In genomic region chr19:5801432-5801964, GRCm38 (mm10) we compare ENCODE assay signal across 8 mouse cellular contexts. TPM values are rescaled to one million over a fixed set of nuclear protein-coding genes. Genes with fewer than 3 reads are reported as not detected.
DNase-seq lines count a peak whose midpoint lies in the region; ATAC-seq and TF ChIP-seq lines count a peak whose summit lies in the region.

No protein-coding gene starts in this region.

- WGBS in heart, postnatal 0 days = 0% methylated on average over 3 of the region's 3 CpGs
- 9% methylated on average over 3 of the region's 3 CpGs for WGBS in hindbrain, embryonic 10.5 days
- 7% methylated on average over 3 of the region's 3 CpGs for WGBS in midbrain, embryonic 13.5 days

- H3K4me1 ChIP-seq in heart, postnatal 0 days (ENCODE audit: control insufficient read depth, insufficient read depth) = peaks cover 31% of the 10 kb centered on the region
- peaks cover 48% of the 10 kb centered on the region for H3K4me1 ChIP-seq in G1E (ENCODE audit: insufficient read depth, low read depth, low read length)
- peaks cover 54% of the 10 kb centered on the region for H3K4me1 ChIP-seq in hindbrain, embryonic 10.5 days (replicated peaks)
- H3K4me1 ChIP-seq in midbrain, embryonic 13.5 days (replicated peaks) = peaks cover 45% of the 10 kb centered on the region

- H3K9ac ChIP-seq in heart, postnatal 0 days (replicated peaks; ENCODE audit: low read depth, low read length) = peak overlapping the region; percentile 100
- peak overlapping the region; percentile 99 for H3K9ac ChIP-seq in midbrain, embryonic 13.5 days (replicated peaks)

- peak overlapping the region; percentile 90 for H3K4me3 ChIP-seq in heart, postnatal 0 days (ENCODE audit: low read depth, low read length)
- peak overlapping the region; percentile 88 for H3K4me3 ChIP-seq in G1E (ENCODE audit: low read depth, low read length)
- peak overlapping the region; percentile 91 for H3K4me3 ChIP-seq in hindbrain, embryonic 10.5 days
- peak overlapping the region; percentile 99 for H3K4me3 ChIP-seq in midbrain, embryonic 13.5 days (replicated peaks)

- no peak for DNase-seq in heart, postnatal 0 days (ENCODE audit: low spot score)
- no peak for DNase-seq in heart, postnatal 36 days
- DNase-seq in G1E (ENCODE audit: low spot score) = no peak
- no peak for DNase-seq in hindbrain, embryonic 10.5 days (ENCODE audit: low spot score)
- no peak for DNase-seq in adrenal gland, adult 8-10 months
- DNase-seq in gastrocnemius, postnatal 10 days = no peak
- DNase-seq in frontal cortex, postnatal 14 days (ENCODE audit: low spot score in 2 of 2) = no peak

- intact Hi-C loops in heart, postnatal 36 days (cut with DNase I) = no loop called here

- H3K27ac ChIP-seq in heart, postnatal 0 days (ENCODE audit: low read depth) = peak overlapping the region; percentile 100
- peak overlapping the region; percentile 100 for H3K27ac ChIP-seq in hindbrain, embryonic 10.5 days
- peak overlapping the region; percentile 100 for H3K27ac ChIP-seq in midbrain, embryonic 13.5 days

- no peaks in the 10 kb centered on the region for H3K9me3 ChIP-seq in heart, postnatal 0 days (replicated peaks; ENCODE audit: control insufficient read depth, low read length)
- no peaks in the 10 kb centered on the region for H3K9me3 ChIP-seq in G1E (replicated peaks)
- H3K9me3 ChIP-seq in hindbrain, embryonic 10.5 days = no peaks in the 10 kb centered on the region
- no peaks in the 10 kb centered on the region for H3K9me3 ChIP-seq in midbrain, embryonic 13.5 days

- peak; percentile 5; the same call in 1 of the 2 replicates for TF ChIP-seq EP300 in heart, postnatal 0 days (IDR thresholded peaks at IDR 0.05; ENCODE audit: low read depth)

- TF ChIP-seq CTCF in heart, postnatal 0 days (IDR thresholded peaks at IDR 0.05; ENCODE audit: low read depth) = no peak
- no peak for TF ChIP-seq CTCF in G1E (IDR thresholded peaks at IDR 0.05; ENCODE audit: low read depth, low read length)

- peak overlapping the region; percentile 71 for H3K4me2 ChIP-seq in heart, postnatal 0 days (ENCODE audit: low read depth, low read length)
- peak overlapping the region; percentile 97 for H3K4me2 ChIP-seq in midbrain, embryonic 13.5 days (replicated peaks)

- no peak for ATAC-seq in heart, postnatal 0 days (ENCODE audit: insufficient read depth, low read depth)
- ATAC-seq in G1E (ENCODE audit: extremely low read depth, insufficient number of reproducible peaks, low FRiP score, poor library complexity, severe bottlenecking) = no peak
- ATAC-seq in midbrain, embryonic 13.5 days = no peak

- peaks cover 41% of the 10 kb centered on the region for H3K36me3 ChIP-seq in heart, postnatal 0 days (replicated peaks; ENCODE audit: control insufficient read depth, insufficient read depth, low read length)
- peaks cover 41% of the 10 kb centered on the region for H3K36me3 ChIP-seq in G1E (replicated peaks)
- H3K36me3 ChIP-seq in hindbrain, embryonic 10.5 days = peaks cover 44% of the 10 kb centered on the region
- H3K36me3 ChIP-seq in midbrain, embryonic 13.5 days = peaks cover 20% of the 10 kb centered on the region

- H3K27me3 ChIP-seq in heart, postnatal 0 days (ENCODE audit: control insufficient read depth, insufficient read depth, low read length) = no peaks in the 10 kb centered on the region
- H3K27me3 ChIP-seq in G1E (ENCODE audit: insufficient read depth, low read length) = no peaks in the 10 kb centered on the region
- H3K27me3 ChIP-seq in hindbrain, embryonic 10.5 days (ENCODE audit: insufficient read depth, poor library complexity, severe bottlenecking) = no peaks in the 10 kb centered on the region
- H3K27me3 ChIP-seq in midbrain, embryonic 13.5 days = no peaks in the 10 kb centered on the region

RNA-seq across cellular contexts. Expression of gene Scyl1, which starts 30.3 kb away (rescaled TPM):
- 78.0 and 82.4 TPM in 2 replicates for total RNA-seq in heart, postnatal 0 days (2014; rRNA removed; ENCODE audit: low replicate concordance)
- polyA plus RNA-seq in heart, postnatal 0 days (2015; fragmentation: Nextera tagmentation; extraction: Ambion mirVana) = 46.1 and 47.1 TPM in 2 replicates
- total RNA-seq in heart, postnatal 36 days (2021) = 10 to 100 TPM; 69.0 to 72.9 TPM
- total RNA-seq in G1E (2014; fragmentation: Nextera tagmentation) (27.7 and 37.5 TPM in 2 replicates), G1E (2017) (40.3 and 41.2 TPM in 2 replicates)
- 65.6 and 72.6 TPM in 2 replicates for polyA plus RNA-seq in G1E (2012)
- polyA plus RNA-seq in hindbrain, embryonic 10.5 days (2016; fragmentation: Nextera tagmentation; extraction: Ambion mirVana) = 68.2 and 69.5 TPM in 2 replicates
- 64.9 and 70.0 TPM in 2 replicates for polyA plus RNA-seq in midbrain, embryonic 13.5 days (2015; fragmentation: Nextera tagmentation; extraction: Ambion mirVana)
- total RNA-seq in adrenal gland, adult 8-10 months (2022) = 100 to 1,000 TPM; 112 to 147 (median 124) TPM
- 10 to 100 TPM; 56.0 to 59.6 TPM for total RNA-seq in gastrocnemius, postnatal 10 days (2021)
